Mouse (Mus musculus) thymus, adult 18-20 months (tissue): ENCODE measurements around the gene Gm28891.
"Not testable (repeated sequence)": the region's sequence is repeated elsewhere in the genome, so short reads cannot be mapped to it uniquely, and the experiment has no call there.

Experiments used
- DNase-seq, 2 experiments: peaks; one replicate each; pipeline ENCODE4 v3.0.0; 2022; ENCODE audit warnings: mixed read lengths in 2 of 2

Gene Gm28891

GRCm38 (mm10) chrY:60240902-60241301, at the start of gene Gm28891:
TSS of gene Gm28891 (plus strand) at chrY:60241202.
- DNase-seq: not testable (repeated sequence)
